Mouse (Mus musculus): ENCODE measurements around the gene Synj1. TPM values are rescaled to one million over a fixed set of nuclear protein-coding genes. Genes with fewer than 3 reads are reported as not detected.

Gene Synj1
- 8.1 and 8.4 TPM in 2 replicates for total RNA-seq (2012; rRNA removed)
- total RNA-seq (2014; rRNA removed) = 3.6 and 4.6 TPM in 2 replicates
- 12.2 and 20.7 TPM in 2 replicates for polyA plus RNA-seq (2012; ENCODE audit: insufficient read length, low read depth)

- dilution Hi-C loops (cut with MboI; ENCODE audit: extremely low pct_ligation_motif_present, extremely low pct_unique_long_range_greater_than_20kb, low sequenced_read_pairs) = no loop called here
- no peaks in the 10 kb centered on the region for H3K79me2 ChIP-seq (replicated peaks; ENCODE audit: control insufficient read depth, extremely low read depth, insufficient read depth, poor library complexity, severe bottlenecking)
- H3K9ac ChIP-seq (ENCODE audit: insufficient read depth, low read depth) = peak within 1 kb of the TSS; percentile 77
- no peaks in the 10 kb centered on the region for H3K9me3 ChIP-seq (replicated peaks; ENCODE audit: low read length)
- peaks cover 16 to 41% of the 10 kb centered on the region in 2 experiments for H3K36me3 ChIP-seq (replicated peaks in 1 of 2; ENCODE audit: control insufficient read depth in 1 of 2, insufficient read depth in 1 of 2, low read length in 1 of 2)
- H3K4me1 ChIP-seq (ENCODE audit: control insufficient read depth in 1 of 2, insufficient read depth in 2 of 2) = peaks cover 0 to 20% of the 10 kb centered on the region in 2 experiments; a peak in 2 of 4 replicates
- in situ Hi-C loops (cut with MboI; ENCODE audit: low pct_ligation_motif_present, low pct_unique_long_range_greater_than_20kb, low sequenced_read_pairs) = no loop called here
- peak; percentile 84 for TF ChIP-seq HCFC1 (IDR thresholded peaks at IDR 0.05; ENCODE audit: low read depth, low read length)
- TF ChIP-seq JUN (IDR thresholded peaks at IDR 0.05; ENCODE audit: insufficient read depth, low read depth, low read length) = no peak
- TF ChIP-seq MYC (IDR thresholded peaks at IDR 0.05; ENCODE audit: low read depth, low read length) = 0 out of 2 replicates have a peak, but pooled peaks have one; percentile 41
- TF ChIP-seq RAD21 (IDR thresholded peaks at IDR 0.05; ENCODE audit: low read depth, low read length) = no peak
- no peak for TF ChIP-seq MEF2A (IDR thresholded peaks at IDR 0.05; ENCODE audit: borderline replicate concordance, low read depth, low read length)
- no peak for TF ChIP-seq ZKSCAN1 (IDR thresholded peaks at IDR 0.05; ENCODE audit: borderline replicate concordance, low read depth, low read length)
- no peak for TF ChIP-seq E2F4 (IDR thresholded peaks at IDR 0.05; ENCODE audit: insufficient replicate concordance, low read depth, low read length)
- TF ChIP-seq UBTF (IDR thresholded peaks at IDR 0.05; ENCODE audit: low read depth, low read length) = peak; percentile 60; the same call in 1 of the 2 replicates
- TF ChIP-seq TCF12 (IDR thresholded peaks at IDR 0.05; ENCODE audit: low read depth, low read length) = peak; percentile 44; the same call in 1 of the 2 replicates
- peak in 1 of 2 experiments; percentile 27; a peak in 1 of 4 replicates for TF ChIP-seq CTCF (conservative IDR thresholded peaks at IDR 0.05 in 1 of 2, IDR thresholded peaks at IDR 0.05 in 1 of 2; ENCODE audit: low read depth in 2 of 2, low read length in 2 of 2)
- peak; percentile 16; the same call in 1 of the 2 replicates for TF ChIP-seq NRF1 (IDR thresholded peaks at IDR 0.05; ENCODE audit: low read depth, low read length)
- TF ChIP-seq ELF1 (IDR thresholded peaks at IDR 0.05; ENCODE audit: low read depth, low read length) = peak; percentile 99
- 0 out of 2 replicates have a peak, but pooled peaks have one; percentile 15 for TF ChIP-seq RCOR1 (conservative IDR thresholded peaks at IDR 0.05; ENCODE audit: low read depth, low read length)
- TF ChIP-seq NELFE (IDR thresholded peaks at IDR 0.05; ENCODE audit: low read depth, low read length) = peak; percentile 42
- peak; percentile 25; the same call in 1 of the 2 replicates for TF ChIP-seq KAT2A (IDR thresholded peaks at IDR 0.05; ENCODE audit: insufficient replicate concordance, low read length)
- no peak for TF ChIP-seq ZC3H11A (IDR thresholded peaks at IDR 0.05; ENCODE audit: low read depth, low read length)
- TF ChIP-seq MAZ (IDR thresholded peaks at IDR 0.05; ENCODE audit: low read depth, low read length) = no peak; the same call in none of the 2 replicates
- no peak for TF ChIP-seq POLR2AphosphoS2 (IDR thresholded peaks at IDR 0.05; ENCODE audit: low read depth, low read length)
- TF ChIP-seq SIN3A (IDR thresholded peaks at IDR 0.05; ENCODE audit: low read length) = peak; percentile 99
- peak; percentile 86 for TF ChIP-seq POLR2A (IDR thresholded peaks at IDR 0.05; ENCODE audit: low read depth, low read length)
- TF ChIP-seq ZMIZ1 (IDR thresholded peaks at IDR 0.05; ENCODE audit: low read depth, low read length) = peak; percentile 34; the same call in 1 of the 2 replicates
- no peak for TF ChIP-seq USF1 (IDR thresholded peaks at IDR 0.05; ENCODE audit: low read depth, low read length)
- no peak for TF ChIP-seq GABPA (IDR thresholded peaks at IDR 0.05; ENCODE audit: insufficient replicate concordance, low read depth, low read length)
- no peak for TF ChIP-seq USF2 (conservative IDR thresholded peaks at IDR 0.05; ENCODE audit: low read depth, low read length)
- no peak for TF ChIP-seq JUND (conservative IDR thresholded peaks at IDR 0.05; ENCODE audit: low read depth, low read length)
- TF ChIP-seq ZNF384 (IDR thresholded peaks at IDR 0.05; ENCODE audit: low read depth, low read length) = no peak
- TF ChIP-seq MAFK (IDR thresholded peaks at IDR 0.05; ENCODE audit: insufficient replicate concordance, low read length) = no peak
- TF ChIP-seq MXI1 (IDR thresholded peaks at IDR 0.05; ENCODE audit: low read depth, low read length) = peak; percentile 97
- no peak for TF ChIP-seq MAX (IDR thresholded peaks at IDR 0.05; ENCODE audit: low read length)
- peak within 1 kb of the TSS; percentile 77 for H3K4me2 ChIP-seq (ENCODE audit: insufficient read depth, low read depth, poor library complexity, severe bottlenecking)
- peak within 1 kb of the TSS; percentile 84 to 90 (median 85) for H3K4me3 ChIP-seq (replicated peaks in 1 of 3; ENCODE audit: low read depth in 2 of 3, low read length in 2 of 3, poor library complexity in 1 of 3)
- H3K27ac ChIP-seq (ENCODE audit: insufficient read depth, low read depth) = peak within 1 kb of the TSS; percentile 44
- DNase-seq (ENCODE audit: extremely low read depth) = peak; percentile 93
- H3K27me3 ChIP-seq (replicated peaks) = no peaks in the 10 kb centered on the region
These were observed at the start of gene Synj1 for GRCm38 (mm10) chr16:91011021-91011683. Synj1 (minus strand) TSS chr16:91011308.
